Mouse (Mus musculus) megakaryocyte, embryonic 14.5 days (primary cell): ENCODE results near the gene Olfr212.

Source experiments
- FLI1 ChIP-seq: IDR thresholded peaks from 2 replicates; pipeline ENCODE4 v1.6.1; 2012; ENCODE audit warnings: low read length, inconsistent platforms, mixed read lengths
- GATA1 ChIP-seq: IDR thresholded peaks from 3 replicates; pipeline ENCODE4 v1.6.1; 2012; ENCODE audit warnings: mixed read lengths, low read length, inconsistent platforms, borderline replicate concordance

DNA sequence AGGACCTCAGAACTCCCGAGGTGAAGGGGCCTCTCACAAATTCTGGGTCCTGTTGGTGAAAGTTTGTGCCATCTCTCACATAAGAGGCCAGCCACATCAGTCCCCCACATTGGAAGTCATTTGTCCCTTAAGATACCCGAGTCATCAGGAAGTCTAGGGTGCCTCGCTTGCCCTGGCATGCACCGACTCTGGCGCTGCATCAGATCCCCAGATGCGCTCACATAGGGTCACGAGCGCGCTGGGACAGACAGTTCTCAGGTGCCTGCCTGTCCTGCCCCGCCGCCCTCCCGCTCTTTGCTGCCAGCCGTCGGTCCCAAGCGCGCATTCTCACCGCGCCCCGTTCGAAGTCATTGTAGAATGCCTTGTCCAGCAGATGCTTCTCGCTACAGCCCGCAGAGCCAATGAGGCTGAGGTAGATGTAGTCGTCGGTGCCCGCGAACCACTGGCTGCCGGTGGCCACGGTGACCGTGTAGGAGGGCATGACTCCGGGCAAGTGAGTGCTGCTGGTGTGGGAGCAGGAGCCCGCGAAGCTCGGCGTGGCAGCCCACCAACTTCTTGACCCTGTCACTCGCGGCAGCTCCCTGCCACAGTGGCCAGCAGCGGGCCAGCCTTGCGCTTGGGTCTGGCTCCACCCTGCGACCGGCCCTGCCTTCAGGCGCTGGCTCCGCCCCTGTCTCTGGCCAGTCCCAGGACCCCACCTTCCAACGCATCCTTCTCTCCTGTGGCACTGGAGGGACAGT is 45.6 kb upstream of the Olfr212 start, which contains the start of gene Alox5:
- TF ChIP-seq GATA1: no peak
- no peak for TF ChIP-seq FLI1
